Mouse (Mus musculus) small intestine, adult 2 months (tissue): Measurements from ENCODE around the gene Por.
A peak's percentile ranks its signal among the peaks of the same experiment; 100 is the strongest.

Experiments used
- CTCF ChIP-seq: fragments of 200-500 bp; IDR thresholded peaks from 2 replicates; pipeline ENCODE4 v1.5.1; 2012; ENCODE audit warnings: low read depth, mild to moderate bottlenecking, control low read depth, inconsistent platforms, low read length, moderate library complexity, mixed read lengths; ENCODE audit not compliant: insufficient replicate concordance, insufficient read length; ENCODE audit errors: extremely low read depth
- POLR2A ChIP-seq: fragments of 200-500 bp; IDR thresholded peaks from 2 replicates; pipeline ENCODE4 v1.6.1; 2012; ENCODE audit warnings: low read depth, mild to moderate bottlenecking, control low read depth, inconsistent platforms, low read length, moderate library complexity

- TF ChIP-seq POLR2A: no peak
- peak; percentile 46; the same call in 1 of the 2 replicates for TF ChIP-seq CTCF
Observed at GRCm38 (mm10) chr5:135630598-135630997, 39.2 kb upstream of the Por start.
